Mouse (Mus musculus) heart, adult 2 months (tissue): Measurements from ENCODE around the gene Armc9.

Experiments
- CTCF ChIP-seq: fragments of 200-600 bp; IDR thresholded peaks from 2 replicates; pipeline ENCODE4 v1.8.1; 2022; ENCODE audit warnings: antibody characterized with exemption, mild to moderate bottlenecking, moderate library complexity
- EP300 ChIP-seq: fragments of 200-500 bp; IDR thresholded peaks from 2 replicates; pipeline ENCODE4 v1.6.1; 2011; ENCODE audit warnings: low read depth, low read length, control low read depth; ENCODE audit not compliant: insufficient read depth
- POLR2A ChIP-seq: fragments of 200-500 bp; IDR thresholded peaks from 2 replicates; pipeline ENCODE4 v1.6.1; 2011; ENCODE audit warnings: mild to moderate bottlenecking, low read depth, low read length, control low read depth; ENCODE audit not compliant: insufficient read depth

- no peak for TF ChIP-seq CTCF
- TF ChIP-seq EP300 = no peak
- no peak for TF ChIP-seq POLR2A
Observed at GRCm38 (mm10) chr1:86198276-86198675, 43.7 kb downstream of the Armc9 start.
